Mouse (Mus musculus) heart, adult 11 months (tissue): ENCODE measurements around the gene Insl6.
A peak's percentile ranks its signal among the peaks of the same experiment; 100 is the strongest.

Source experiments
- DNase-seq: peaks from one replicate; pipeline ENCODE4 v3.0.0; 2022

Gene Insl6

GRCm38 (mm10) chr19:29354895-29355877 lies 30.0 kb upstream of the Insl6 start:
- DNase-seq = peak; percentile 96

DNA sequence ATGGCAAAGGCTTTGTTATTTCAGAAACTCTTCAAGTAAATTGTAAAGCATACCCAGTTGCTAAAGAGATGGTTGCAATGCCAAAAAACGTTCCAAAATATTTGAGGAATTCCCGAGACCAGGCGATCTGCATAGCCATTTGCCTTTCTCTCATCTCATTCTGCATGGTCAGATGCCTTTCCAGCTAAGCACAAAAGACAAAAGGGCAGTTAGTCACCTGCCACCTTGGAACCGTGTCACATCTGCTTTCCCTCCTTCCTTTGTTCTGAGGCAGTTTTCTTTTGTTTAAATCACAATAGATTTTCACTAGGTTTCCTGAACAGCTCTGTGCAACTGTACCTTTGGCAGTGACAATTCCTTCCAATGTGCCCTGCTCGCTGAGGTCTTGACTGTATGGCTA lies 25.8 kb upstream of the Insl6 start:
- no peak for DNase-seq

- no peak for DNase-seq
Measured at GRCm38 (mm10) chr19:29345636-29346035, 20.5 kb upstream of the Insl6 start.

- DNase-seq = no peak
Measured at GRCm38 (mm10) chr19:29344868-29345267, 19.7 kb upstream of the Insl6 start.

- peak; percentile 64 for DNase-seq
Measured at GRCm38 (mm10) chr19:29342281-29342680, 17.1 kb upstream of the Insl6 start.

DNA sequence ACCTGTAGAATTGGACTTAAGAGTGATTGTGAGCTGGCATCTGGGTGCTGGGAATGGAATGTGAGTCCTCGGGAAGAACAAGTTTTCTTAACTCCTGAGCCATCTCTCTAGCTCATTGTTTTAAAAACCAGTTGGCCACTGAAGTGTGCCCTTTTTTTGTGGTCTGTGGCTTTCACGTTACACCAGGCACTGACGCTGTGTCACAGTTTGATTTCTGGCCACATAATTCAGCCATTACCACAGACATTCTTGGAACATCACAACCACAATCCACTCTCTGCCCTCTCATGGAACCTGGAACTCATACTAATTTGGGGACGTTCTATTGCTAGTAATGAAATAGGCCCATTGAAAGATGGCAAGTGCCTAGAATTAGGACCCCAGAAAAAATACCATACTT lies 15.9 kb upstream of the Insl6 start:
- DNase-seq = no peak

DNA sequence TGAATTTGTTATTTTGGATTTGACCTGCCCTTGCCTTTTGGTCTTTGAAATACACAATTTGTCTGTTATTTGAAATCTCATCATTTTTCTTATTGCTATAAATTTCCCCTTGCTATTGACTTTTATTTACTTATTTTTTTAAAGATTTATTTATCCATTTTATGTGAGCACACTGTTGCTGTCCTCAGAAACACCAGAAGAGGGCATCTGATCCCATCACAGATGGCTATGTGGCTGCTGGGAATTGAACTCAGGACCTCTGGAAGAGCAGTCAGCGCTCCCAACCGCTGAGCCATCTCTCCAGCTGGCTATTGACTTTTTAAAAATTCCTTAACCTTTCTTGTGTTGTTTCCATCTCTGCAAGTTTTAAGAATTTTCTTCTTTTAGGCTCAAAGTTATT lies 11.5 kb upstream of the Insl6 start:
- no peak for DNase-seq

DNA sequence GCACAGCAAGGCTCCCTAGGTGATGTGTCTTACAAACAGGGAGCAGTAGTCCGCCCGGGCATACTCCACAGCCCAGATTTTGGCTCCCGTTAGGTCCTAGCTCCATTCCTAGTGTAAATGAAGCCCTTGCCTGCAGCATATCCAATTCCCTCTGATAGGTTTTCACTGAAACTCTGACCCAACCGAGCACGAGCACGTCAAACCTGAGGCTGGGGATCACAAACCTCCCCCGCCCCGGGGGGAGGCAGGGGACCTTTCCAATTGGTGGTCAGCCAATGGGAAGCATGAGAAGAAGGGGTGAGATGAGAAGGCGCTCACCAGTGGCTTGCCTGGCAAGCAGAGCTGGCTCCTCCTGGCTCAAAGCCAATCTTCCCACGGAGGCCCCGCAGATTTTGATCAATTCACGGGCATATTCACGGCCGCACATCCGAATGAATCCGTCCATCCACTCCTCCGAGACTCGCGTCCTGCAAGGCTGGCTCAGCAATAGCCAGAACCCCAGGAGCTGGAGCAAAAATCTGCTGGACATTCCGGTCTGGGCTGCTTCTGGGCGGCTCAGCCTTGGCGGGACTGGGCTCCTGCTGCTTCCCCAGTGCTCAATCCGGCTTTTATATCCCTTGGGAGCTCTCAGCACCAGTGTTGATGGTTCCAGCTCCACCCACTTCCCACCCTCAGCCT lies 9.1 kb upstream of the Insl6 start, which contains the start of gene Rln1:
Gene Rln1, minus strand, starts transcription at position 603 of the 678 bp plus-strand sequence.
- DNase-seq = peak; percentile 88

DNA sequence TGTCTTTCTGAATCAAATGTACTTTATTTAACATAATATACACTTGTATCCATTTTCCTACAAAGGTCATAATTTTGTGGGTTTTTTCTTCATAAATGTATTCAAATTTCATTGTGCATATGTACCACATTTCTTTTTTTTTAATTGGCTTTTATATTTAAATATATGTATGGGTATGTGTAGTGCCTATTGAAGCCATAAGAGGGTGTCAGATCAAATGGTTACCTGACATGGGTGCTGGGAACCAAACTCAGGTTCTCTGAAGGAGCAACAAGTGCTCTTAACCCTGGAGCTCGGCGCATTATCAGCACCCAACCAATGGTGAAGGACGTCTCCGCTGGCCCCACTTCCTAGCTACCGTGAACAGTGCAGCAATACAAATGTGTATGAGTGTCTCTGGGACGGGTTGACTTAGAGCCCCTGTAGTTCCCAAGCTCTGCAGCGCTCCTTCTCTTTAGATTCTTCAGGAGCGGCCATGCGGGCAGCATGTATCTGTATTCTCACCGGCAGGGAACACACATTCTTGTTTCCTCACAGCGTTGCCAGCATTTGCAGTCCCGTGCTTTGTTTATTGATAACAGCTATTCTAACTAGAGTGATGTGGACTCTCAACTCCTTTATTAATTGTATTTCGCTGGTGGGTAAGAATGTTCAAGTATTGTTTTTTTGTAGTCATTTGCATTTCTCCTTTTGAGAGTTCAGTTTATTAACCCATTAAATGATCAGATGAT lies 1.8 kb upstream of the Insl6 start:
- DNase-seq = no peak

- no peak for DNase-seq
Measured at GRCm38 (mm10) chr19:29326396-29326795, 1.2 kb upstream of the Insl6 start.

GRCm38 (mm10) chr19:29325852-29326180 lies 660 bp upstream of the Insl6 start:
- DNase-seq = no peak

GRCm38 (mm10) chr19:29323416-29324049 lies 1.6 kb downstream of the Insl6 start:
- no peak for DNase-seq

GRCm38 (mm10) chr19:29312661-29313060 lies 12.5 kb downstream of the Insl6 start:
- no peak for DNase-seq

DNA sequence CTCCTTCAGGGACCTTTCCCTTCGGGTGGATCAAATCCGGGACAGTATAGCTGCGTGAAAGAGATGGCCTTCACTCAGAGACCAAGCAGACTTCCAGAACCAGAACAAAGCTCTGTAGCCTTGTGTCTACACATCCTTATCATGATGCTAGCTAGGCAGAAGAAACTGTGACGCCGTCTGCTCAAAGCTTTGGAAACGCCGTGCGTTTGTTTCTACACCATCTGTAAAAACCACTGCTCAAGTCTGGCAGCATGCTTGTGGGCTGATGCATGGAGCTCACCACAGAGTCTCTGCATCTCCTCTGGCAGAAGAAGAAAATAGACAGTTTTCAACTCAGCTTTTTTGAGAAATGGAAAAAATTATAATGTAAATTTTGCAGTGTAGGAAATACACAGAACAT lies 13.4 kb downstream of the Insl6 start:
- DNase-seq = peak; percentile 72

GRCm38 (mm10) chr19:29308832-29309231 lies 16.3 kb downstream of the Insl6 start:
- no peak for DNase-seq

DNA sequence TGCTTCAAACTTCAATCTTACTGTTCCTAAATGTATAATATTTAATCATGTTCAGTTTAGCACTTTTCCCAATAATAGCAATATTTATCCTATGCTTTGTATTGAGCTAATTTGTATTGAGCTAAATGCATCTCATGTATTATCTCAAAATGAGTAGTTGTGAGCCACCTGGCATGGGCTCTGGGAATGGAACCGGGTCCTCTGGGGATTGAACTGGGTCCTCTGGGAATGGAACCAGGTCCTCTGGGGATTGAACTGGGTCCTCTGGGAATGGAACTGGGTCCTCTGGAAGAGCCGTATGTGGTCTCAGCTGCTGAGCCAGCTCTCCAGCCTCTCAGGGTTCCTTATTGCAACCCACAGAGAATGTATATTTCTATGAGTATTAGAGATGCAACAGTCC lies 23.0 kb downstream of the Insl6 start:
- no peak for DNase-seq

- DNase-seq = peak; percentile 53
Measured at GRCm38 (mm10) chr19:29300919-29301318, 24.2 kb downstream of the Insl6 start.

- no peak for DNase-seq
Measured at GRCm38 (mm10) chr19:29297366-29297765, 27.8 kb downstream of the Insl6 start.

- no peak for DNase-seq
Measured at GRCm38 (mm10) chr19:29296166-29296565, 29.0 kb downstream of the Insl6 start.

DNA sequence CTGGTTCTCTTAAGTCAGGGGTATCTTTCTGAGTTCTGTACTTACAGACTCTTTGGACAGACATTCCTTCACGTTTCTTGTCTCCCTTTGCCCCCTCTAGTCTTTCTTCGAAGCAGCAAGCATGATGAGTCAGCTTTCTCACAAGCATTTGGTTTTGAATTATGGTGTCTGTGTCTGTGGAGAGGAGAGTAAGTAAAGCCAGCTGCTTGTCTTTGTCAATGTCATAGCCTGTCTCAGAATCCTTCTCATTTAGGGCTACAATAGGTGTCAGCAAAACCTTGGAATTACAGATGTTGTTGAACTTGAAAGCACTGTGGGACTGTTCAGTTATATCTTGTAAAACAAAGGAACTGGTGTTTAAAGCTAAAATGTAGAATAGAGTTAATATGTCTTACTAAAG lies 30.4 kb downstream of the Insl6 start:
- DNase-seq = peak; percentile 12

DNA sequence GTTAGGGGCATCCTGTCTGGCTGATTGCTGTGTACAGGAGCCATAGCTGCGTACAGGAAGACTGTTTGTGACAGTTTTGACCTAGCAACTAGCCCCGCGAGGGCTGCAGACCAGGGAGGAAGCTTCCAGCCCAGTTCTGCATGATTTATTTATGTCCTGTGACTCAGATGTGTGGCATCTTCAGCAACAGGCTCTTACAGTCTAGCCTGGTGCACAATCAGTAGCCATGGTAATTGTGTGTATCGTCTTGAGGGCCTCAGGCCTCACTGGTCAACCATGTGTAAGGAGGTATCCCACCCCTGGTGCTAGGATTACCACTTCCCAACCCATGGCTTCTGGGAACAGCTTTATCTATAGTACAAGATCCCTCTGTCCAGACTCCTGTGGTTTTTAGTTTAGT lies 32.6 kb downstream of the Insl6 start:
- peak; percentile 68 for DNase-seq

DNA sequence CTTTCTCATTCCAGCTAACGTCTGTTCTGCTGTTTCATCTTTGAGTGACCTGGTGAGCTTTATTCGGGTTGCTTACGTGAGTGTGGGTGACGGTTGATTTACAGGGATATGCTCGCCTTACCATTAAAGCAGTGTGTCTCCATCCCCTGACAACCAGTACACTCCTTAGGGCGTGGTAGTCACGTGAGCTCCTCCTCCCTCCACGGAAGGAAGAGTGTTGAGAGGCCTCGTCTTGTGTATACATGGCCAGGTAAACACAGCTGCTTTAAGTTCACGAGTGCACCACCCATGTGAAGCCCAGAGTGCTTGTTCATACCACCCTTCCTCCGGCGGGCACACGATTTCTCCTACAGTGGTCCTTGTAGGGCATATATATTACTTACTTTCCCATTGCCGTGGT lies 33.6 kb downstream of the Insl6 start:
- no peak for DNase-seq

DNA sequence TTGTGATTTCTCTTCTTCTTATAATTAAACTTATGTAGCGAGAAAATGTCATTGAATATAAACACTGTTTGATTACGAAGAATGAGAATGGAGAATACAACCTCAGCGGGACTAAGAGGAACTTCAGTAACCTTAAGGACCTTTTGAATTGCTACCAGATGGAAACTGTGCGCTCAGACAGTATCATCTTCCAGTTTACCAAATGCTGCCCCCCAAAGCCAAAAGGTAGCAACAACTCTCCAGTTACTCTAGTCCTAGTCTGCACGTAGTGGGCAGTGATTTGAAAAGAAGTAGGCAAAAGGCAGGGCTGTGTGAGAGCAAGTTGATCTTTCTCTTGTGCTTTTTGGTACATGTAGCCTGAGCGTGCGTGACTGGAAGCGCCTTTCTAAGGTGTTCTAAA lies 37.3 kb downstream of the Insl6 start:
- no peak for DNase-seq
